Mouse (Mus musculus) embryo, embryonic 9.5 days (tissue): ENCODE measurements around the gene Olfr1278.
"Not testable (repeated sequence)": the region's sequence is repeated elsewhere in the genome, so short reads cannot be mapped to it uniquely, and the experiment has no call there.

ENCODE experiments used
- DNase-seq: peaks from one replicate; pipeline ENCODE4 v3.0.0-alpha.2; 2017; ENCODE audit errors: extremely low spot score

The Olfr1278 gene

GRCm38 (mm10) chr2:111289836-111290235 is at the start of gene Olfr1278:
Olfr1278 (plus strand) TSS chr2:111290136.
- no peak for DNase-seq

- no peak for DNase-seq
These were observed 35.7 kb upstream of the Olfr1278 start, which contains the start of gene Olfr1276 for GRCm38 (mm10) chr2:111254216-111254615. Olfr1276 (plus strand) TSS chr2:111254516.

- DNase-seq: no peak
These were observed 15.9 kb upstream of the Olfr1278 start, which contains the start of gene Olfr1277 for GRCm38 (mm10) chr2:111274006-111274405. Olfr1277 (minus strand) TSS chr2:111274106.

GRCm38 (mm10) chr2:111298541-111298940 is 8.6 kb downstream of the Olfr1278 start:
- no peak for DNase-seq

- DNase-seq: no peak
These were observed 10.4 kb downstream of the Olfr1278 start, which contains the start of gene Olfr1279 for GRCm38 (mm10) chr2:111300374-111300773. Olfr1279 (plus strand) TSS chr2:111300635.

- DNase-seq: no peak
These were observed 23.8 kb downstream of the Olfr1278 start, which contains the start of gene Olfr1280 for GRCm38 (mm10) chr2:111313717-111314116. Olfr1280 (plus strand) TSS chr2:111314017.

GRCm38 (mm10) chr2:111326220-111326619 is 36.3 kb downstream of the Olfr1278 start, which contains the start of gene Olfr1281:
Olfr1281 (plus strand) TSS chr2:111326520.
- DNase-seq: no peak

- DNase-seq: not testable (repeated sequence)
These were observed 43.8 kb downstream of the Olfr1278 start for GRCm38 (mm10) chr2:111333721-111334120.

- no peak for DNase-seq
These were observed 46.0 kb downstream of the Olfr1278 start, which contains the start of gene Olfr1282 for GRCm38 (mm10) chr2:111335976-111336375. Olfr1282 (minus strand) TSS chr2:111336076.
